Mouse (Mus musculus): ENCODE data around the gene Metap1. TPM values are rescaled to one million over a fixed set of nuclear protein-coding genes. Genes with fewer than 3 reads are reported as not detected.
A peak's percentile ranks its signal among the peaks of the same experiment; 100 is the strongest.

The Metap1 gene
- 43.1 and 45.3 TPM in 2 replicates for polyA plus RNA-seq (2012; rRNA removed)

DNA sequence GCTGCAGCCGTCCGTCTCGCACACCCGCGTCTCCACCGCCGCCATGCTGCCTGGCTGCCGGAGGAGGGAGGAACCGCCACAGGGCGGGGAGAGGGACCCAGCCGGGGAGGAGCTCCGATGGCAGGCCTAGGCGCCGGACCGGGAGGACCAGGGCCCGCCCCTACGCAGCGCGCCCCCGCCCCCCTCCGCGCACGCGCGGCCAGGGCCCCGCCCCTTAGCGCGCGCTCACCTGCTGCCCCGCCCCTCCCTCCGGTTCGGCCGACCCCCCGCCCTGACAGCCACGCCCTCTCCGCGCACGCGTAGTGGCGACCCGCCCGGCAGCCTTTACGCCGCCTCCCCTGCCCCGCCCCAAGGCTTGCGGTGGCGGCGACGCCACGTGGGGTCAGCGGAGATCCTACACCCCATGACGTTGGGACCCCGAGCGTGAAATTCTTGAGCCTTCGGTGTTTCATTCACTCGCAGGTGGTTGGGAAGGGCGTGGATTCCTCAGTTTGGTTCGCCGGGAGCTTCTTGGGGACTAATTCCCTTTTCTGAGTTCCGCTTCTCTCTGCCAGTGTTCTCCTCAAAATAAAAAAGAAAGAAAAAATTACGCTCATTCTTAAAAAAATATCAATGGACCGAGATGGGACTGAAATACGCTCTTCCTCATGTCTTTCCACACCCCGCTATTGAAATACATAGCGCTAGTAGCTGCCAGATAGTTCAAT is at the start of gene Metap1:
TSS of gene Metap1 (minus strand) at position 189 of the 707 bp plus-strand sequence.
- Histone ChIP-seq H3K27ac (ENCODE audit: insufficient read depth, low read length) (no peak within 1 kb of the TSS), H3K27me3 (ENCODE audit: control insufficient read depth, insufficient read depth, low read length) (no peaks in the 10 kb centered on the region), H3K4me3 (replicated peaks; ENCODE audit: insufficient read depth, low read depth, low read length) (peak within 1 kb of the TSS; percentile 71), H3K4me1 (ENCODE audit: control insufficient read depth, insufficient read depth, low read length) (no peaks in the 10 kb centered on the region)
- under 1% methylated on average over 41 of the region's 65 CpGs for WGBS
- no peak for TF ChIP-seq CTCF (IDR thresholded peaks at IDR 0.05; ENCODE audit: borderline replicate concordance, insufficient read depth, low read depth, low read length)
- peak; percentile 54 for TF ChIP-seq POLR2A (IDR thresholded peaks at IDR 0.05; ENCODE audit: borderline replicate concordance, insufficient read depth, low read length)
- DNase-seq, result peak; percentile 95 to 96

DNA sequence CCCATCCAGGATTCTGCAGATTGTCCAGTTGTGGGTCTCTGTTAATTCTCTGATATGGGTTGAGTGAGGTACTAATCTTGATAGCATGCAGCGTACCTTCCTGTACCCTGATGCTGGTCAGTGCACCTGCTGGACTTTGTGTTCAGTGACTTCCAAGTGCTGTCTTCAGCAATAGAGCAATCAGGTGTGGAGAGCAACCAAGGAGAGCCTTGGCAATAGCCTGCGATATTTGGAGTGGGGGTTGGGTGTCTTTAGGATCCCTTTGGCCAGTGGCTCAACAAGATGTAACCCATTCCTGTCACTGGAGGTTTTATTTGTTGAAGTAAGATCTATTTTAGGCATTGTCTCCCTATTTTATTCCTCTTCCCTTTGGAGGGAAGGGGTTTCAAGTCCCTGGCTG is 46.7 kb upstream of the Metap1 start:
- H3K4me3 ChIP-seq (replicated peaks; ENCODE audit: insufficient read depth, low read depth, low read length), result no peak overlapping the region
- TF ChIP-seq POLR2A (IDR thresholded peaks at IDR 0.05; ENCODE audit: borderline replicate concordance, insufficient read depth, low read length) (no peak), CTCF (IDR thresholded peaks at IDR 0.05; ENCODE audit: borderline replicate concordance, insufficient read depth, low read depth, low read length) (no peak)
- DNase-seq, result no peak
- 69% methylated on average over 2 of the region's 2 CpGs for WGBS
- H3K27me3 ChIP-seq (ENCODE audit: control insufficient read depth, insufficient read depth, low read length), result no peaks in the 10 kb centered on the region
- peaks cover 8% of the 10 kb centered on the region for H3K4me1 ChIP-seq (ENCODE audit: control insufficient read depth, insufficient read depth, low read length)
- H3K27ac ChIP-seq (ENCODE audit: insufficient read depth, low read length), result no peak overlapping the region

DNA sequence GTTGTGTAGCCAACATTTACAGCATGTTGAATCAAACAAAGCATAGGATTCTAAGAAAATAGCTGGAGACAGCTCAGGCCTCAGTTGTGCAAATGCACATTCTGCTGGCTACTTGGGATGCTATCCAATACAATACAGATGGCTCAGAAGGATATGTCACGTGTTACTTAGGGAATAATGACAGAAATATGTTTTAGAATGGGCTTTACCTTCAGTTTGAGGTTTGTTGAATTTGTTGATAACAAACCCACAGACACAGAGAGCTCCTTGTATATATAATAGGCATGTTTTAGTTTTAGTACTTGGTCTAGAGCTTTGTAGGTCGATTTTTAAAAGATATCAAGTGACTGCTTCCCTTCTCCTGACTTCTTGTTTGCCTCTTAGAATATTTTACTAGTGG is 43.4 kb upstream of the Metap1 start:
- Histone ChIP-seq H3K4me1 (ENCODE audit: control insufficient read depth, insufficient read depth, low read length) (peaks cover 8% of the 10 kb centered on the region), H3K27ac (ENCODE audit: insufficient read depth, low read length) (no peak overlapping the region), H3K4me3 (replicated peaks; ENCODE audit: insufficient read depth, low read depth, low read length) (no peak overlapping the region), H3K27me3 (ENCODE audit: control insufficient read depth, insufficient read depth, low read length) (no peaks in the 10 kb centered on the region)
- TF ChIP-seq CTCF (IDR thresholded peaks at IDR 0.05; ENCODE audit: borderline replicate concordance, insufficient read depth, low read depth, low read length) (no peak), POLR2A (IDR thresholded peaks at IDR 0.05; ENCODE audit: borderline replicate concordance, insufficient read depth, low read length) (no peak)
- no peak for DNase-seq
- 41% methylated on average over 2 of the region's 2 CpGs for WGBS

DNA sequence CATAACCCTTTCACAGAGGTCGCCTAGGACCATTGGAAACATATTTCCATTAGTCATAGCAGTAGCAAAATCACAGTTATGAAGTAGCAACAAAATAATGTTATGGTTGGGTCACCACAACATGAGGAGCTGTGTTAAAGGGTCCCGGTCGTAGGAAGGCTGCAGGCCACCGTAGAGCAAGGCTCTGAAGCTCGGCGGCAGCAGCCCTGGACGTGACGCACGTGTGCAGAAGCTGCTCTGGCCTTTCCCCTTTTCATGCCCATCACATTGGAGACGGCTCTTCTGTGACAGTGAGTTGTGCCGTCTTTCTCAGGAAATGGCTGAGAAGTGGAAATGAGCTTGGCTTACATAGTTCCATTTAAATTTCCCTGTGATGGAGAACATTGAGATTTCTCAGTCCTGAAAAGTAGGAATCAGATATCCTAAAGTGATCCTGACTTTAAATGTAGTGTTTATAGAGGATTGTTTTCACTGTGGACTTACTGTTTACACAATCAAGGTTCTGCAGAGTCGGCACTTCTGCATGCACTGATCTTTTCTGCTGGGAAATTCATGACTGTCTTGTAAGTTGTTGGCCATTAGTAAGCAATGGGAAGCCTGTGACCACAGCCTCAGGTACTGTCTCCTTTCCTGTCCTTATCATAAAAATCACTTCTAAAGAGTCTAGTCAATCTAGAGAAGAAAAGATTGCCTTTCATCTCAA is 42.3 kb upstream of the Metap1 start:
- TF ChIP-seq CTCF (IDR thresholded peaks at IDR 0.05; ENCODE audit: borderline replicate concordance, insufficient read depth, low read depth, low read length) (no peak), POLR2A (IDR thresholded peaks at IDR 0.05; ENCODE audit: borderline replicate concordance, insufficient read depth, low read length) (no peak)
- H3K27ac ChIP-seq (ENCODE audit: insufficient read depth, low read length), result no peak overlapping the region
- H3K27me3 ChIP-seq (ENCODE audit: control insufficient read depth, insufficient read depth, low read length), result no peaks in the 10 kb centered on the region
- no peak overlapping the region for H3K4me3 ChIP-seq (replicated peaks; ENCODE audit: insufficient read depth, low read depth, low read length)
- peaks cover 8% of the 10 kb centered on the region for H3K4me1 ChIP-seq (ENCODE audit: control insufficient read depth, insufficient read depth, low read length)
- WGBS, result 55% methylated on average over 12 of the region's 12 CpGs
- no peak for DNase-seq

DNA sequence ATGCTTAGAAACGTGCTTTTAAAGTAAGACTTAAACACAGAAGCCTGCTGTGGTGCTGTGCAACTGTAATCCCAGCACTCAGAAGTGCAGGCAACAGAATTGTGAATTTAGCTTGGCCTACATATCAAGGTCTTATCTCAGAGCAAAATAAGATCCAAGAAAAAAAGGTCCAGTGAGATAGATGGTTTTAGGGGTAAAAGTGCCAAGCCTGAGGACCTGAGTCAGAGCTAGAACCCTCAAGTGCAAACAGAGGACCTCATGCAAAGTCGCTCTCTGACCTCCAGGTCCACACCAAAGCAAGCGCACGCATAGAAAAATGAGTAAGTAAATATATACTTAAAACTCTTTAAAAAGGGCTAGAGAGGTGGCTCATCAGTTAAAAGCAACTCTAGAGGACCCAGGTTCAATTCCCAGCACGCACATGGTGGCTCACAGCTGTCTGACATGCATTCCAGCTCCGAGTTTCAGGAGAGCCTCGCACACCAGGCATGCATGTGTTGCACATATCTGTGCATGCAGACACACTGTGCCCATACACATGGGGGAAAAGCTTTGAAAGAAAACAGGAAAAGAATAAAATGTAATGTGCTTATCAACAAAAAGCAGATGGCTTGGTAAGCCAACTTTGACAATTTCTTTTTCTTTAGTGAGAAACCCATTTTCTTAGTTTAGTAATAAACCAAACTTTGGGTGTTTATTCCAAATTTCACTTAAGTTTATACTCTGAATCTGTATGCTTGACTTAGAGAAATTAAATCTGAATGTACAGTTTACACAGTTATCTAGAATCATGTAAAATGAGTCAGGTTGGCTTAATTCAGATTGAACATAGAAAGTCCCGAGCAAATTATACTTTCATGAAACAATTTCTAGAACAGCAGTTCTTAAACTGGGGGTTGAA is 41.5 kb upstream of the Metap1 start:
- DNase-seq, result no peak
- no peak overlapping the region for H3K27ac ChIP-seq (ENCODE audit: insufficient read depth, low read length)
- WGBS, result 73% methylated on average over 8 of the region's 8 CpGs
- H3K27me3 ChIP-seq (ENCODE audit: control insufficient read depth, insufficient read depth, low read length), result no peaks in the 10 kb centered on the region
- peaks cover 6% of the 10 kb centered on the region; the same call in 1 of the 2 replicates for H3K4me1 ChIP-seq (ENCODE audit: control insufficient read depth, insufficient read depth, low read length)
- H3K4me3 ChIP-seq (replicated peaks; ENCODE audit: insufficient read depth, low read depth, low read length), result no peak overlapping the region
- no peak for TF ChIP-seq CTCF (IDR thresholded peaks at IDR 0.05; ENCODE audit: borderline replicate concordance, insufficient read depth, low read depth, low read length)
- TF ChIP-seq POLR2A (IDR thresholded peaks at IDR 0.05; ENCODE audit: borderline replicate concordance, insufficient read depth, low read length), result no peak

DNA sequence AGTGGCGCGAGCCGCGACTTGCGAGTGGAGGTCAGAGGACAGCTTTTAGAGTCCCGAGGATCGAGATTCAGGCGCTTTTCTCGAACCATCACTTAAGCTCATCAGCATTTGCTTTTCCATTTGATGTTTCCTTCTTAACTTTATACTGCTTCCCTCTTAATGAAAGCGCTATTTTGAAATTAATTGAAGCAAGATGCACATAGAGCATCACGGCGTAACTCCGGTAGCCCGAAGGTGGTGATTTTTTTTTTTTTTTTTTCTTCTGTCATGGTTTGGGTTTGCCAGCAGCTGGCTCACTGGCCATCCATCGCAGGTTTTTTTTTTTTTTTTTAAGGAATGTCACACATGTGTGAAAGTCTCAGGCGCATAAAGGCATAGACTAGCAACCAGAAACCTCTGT is 39.0 kb upstream of the Metap1 start:
- H3K27ac ChIP-seq (ENCODE audit: insufficient read depth, low read length), result no peak overlapping the region
- H3K4me1 ChIP-seq (ENCODE audit: control insufficient read depth, insufficient read depth, low read length), result peaks cover 6% of the 10 kb centered on the region; the same call in 1 of the 2 replicates
- peak overlapping the region; percentile 59 for H3K4me3 ChIP-seq (replicated peaks; ENCODE audit: insufficient read depth, low read depth, low read length)
- DNase-seq, result no peak
- 2% methylated on average over 16 of the region's 16 CpGs for WGBS
- no peaks in the 10 kb centered on the region for H3K27me3 ChIP-seq (ENCODE audit: control insufficient read depth, insufficient read depth, low read length)
- TF ChIP-seq CTCF (IDR thresholded peaks at IDR 0.05; ENCODE audit: borderline replicate concordance, insufficient read depth, low read depth, low read length) (no peak), POLR2A (IDR thresholded peaks at IDR 0.05; ENCODE audit: borderline replicate concordance, insufficient read depth, low read length) (no peak)

DNA sequence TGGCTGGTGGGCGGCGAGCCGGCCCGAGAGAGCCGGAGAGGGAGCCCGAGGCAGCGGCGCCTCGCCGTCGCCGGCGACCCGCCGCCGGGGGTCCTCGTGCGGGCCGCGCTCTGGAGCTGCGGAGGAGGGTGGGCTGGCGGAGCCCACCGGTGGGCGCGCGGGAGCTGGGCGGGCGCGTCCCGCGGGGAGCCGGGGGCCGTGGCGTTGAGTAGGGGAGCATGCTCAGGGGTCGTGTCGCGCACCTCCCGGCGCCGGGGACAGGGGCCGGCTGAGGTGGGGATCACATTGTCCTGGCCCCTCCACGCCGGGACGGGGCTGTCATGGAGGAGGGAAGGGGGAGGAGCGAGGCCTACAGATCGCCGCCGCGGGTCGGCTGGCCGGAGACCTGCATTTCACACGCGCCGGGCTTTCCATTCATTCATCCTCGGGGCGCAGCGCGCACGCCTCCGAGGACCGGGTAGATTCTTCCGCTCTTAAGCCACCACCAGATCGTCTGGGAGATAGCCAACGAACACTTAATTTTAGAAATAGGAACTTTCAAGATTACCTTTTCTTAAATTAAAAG is 38.4 kb upstream of the Metap1 start:
- TF ChIP-seq CTCF (IDR thresholded peaks at IDR 0.05; ENCODE audit: borderline replicate concordance, insufficient read depth, low read depth, low read length), result no peak
- TF ChIP-seq POLR2A (IDR thresholded peaks at IDR 0.05; ENCODE audit: borderline replicate concordance, insufficient read depth, low read length), result no peak
- WGBS, result 1% methylated on average over 56 of the region's 64 CpGs

More for the DNA sequence above, 38.4 kb upstream of the Metap1 start:
- Histone ChIP-seq H3K27ac (ENCODE audit: insufficient read depth, low read length) (peak overlapping the region; percentile 38), H3K4me1 (ENCODE audit: control insufficient read depth, insufficient read depth, low read length) (peaks cover 6% of the 10 kb centered on the region; the same call in 1 of the 2 replicates), H3K27me3 (ENCODE audit: control insufficient read depth, insufficient read depth, low read length) (no peaks in the 10 kb centered on the region), H3K4me3 (replicated peaks; ENCODE audit: insufficient read depth, low read depth, low read length) (peak overlapping the region; percentile 59)
- DNase-seq, result peak; percentile 71 to 72

Data from cerebellum, adult 2 months (tissue).